Mouse (Mus musculus) forebrain, embryonic 14.5 days (tissue): ENCODE results near the gene Ktn1. TPM values are rescaled to one million over a fixed set of nuclear protein-coding genes. Genes with fewer than 3 reads are reported as not detected.

ENCODE experiments used
- ATAC-seq: fragments of 200-750 bp; cut with Nextera tagmentation; 2 replicates; pipeline ENCODE4 v1.8.0; 2017; ENCODE audit warnings: mild to moderate bottlenecking, moderate library complexity
- DNase-seq: peaks from one replicate; pipeline ENCODE4 v3.0.0-alpha.2; 2015; ENCODE audit warnings: low spot score
- H3K27ac ChIP-seq: fragments of 300-500 bp; sonication (generic); 2 replicates; pipeline ENCODE4 v1.5.1; 2014; ENCODE audit warnings: low read depth, mild to moderate bottlenecking, control low read depth, low read length, moderate library complexity
- H3K27me3 ChIP-seq: fragments of 300-500 bp; sonication (generic); replicated peaks from 2 replicates; pipeline ENCODE4 v1.6.1; 2014; ENCODE audit warnings: low read length, control low read depth, mixed read lengths; ENCODE audit not compliant: control insufficient read depth, insufficient read depth
- H3K36me3 ChIP-seq: fragments of 300-500 bp; sonication (generic); 2 replicates; pipeline ENCODE4 v1.6.1; 2014; ENCODE audit warnings: low read length, control low read depth; ENCODE audit not compliant: control insufficient read depth, insufficient read depth
- H3K4me1 ChIP-seq: fragments of 300-500 bp; sonication (generic); 2 replicates; pipeline ENCODE4 v1.6.1; 2014; ENCODE audit warnings: antibody characterized with exemption, low read length, control low read depth; ENCODE audit not compliant: control insufficient read depth, insufficient read depth
- H3K4me2 ChIP-seq: fragments of 300-500 bp; sonication (generic); 2 replicates; pipeline ENCODE4 v1.6.1; 2014; ENCODE audit warnings: mild to moderate bottlenecking, control low read depth, low read length
- H3K4me3 ChIP-seq: fragments of 300-500 bp; sonication (generic); 2 replicates; pipeline ENCODE4 v1.5.1; 2014; ENCODE audit warnings: low read depth, low read length, control low read depth
- H3K9ac ChIP-seq: fragments of 300-500 bp; sonication (generic); 2 replicates; pipeline ENCODE4 v1.6.1; 2014; ENCODE audit warnings: mild to moderate bottlenecking, low read length, control low read depth, moderate library complexity
- H3K9me3 ChIP-seq: fragments of 300-500 bp; sonication (generic); replicated peaks from 2 replicates; pipeline ENCODE4 v1.6.1; 2016; ENCODE audit warnings: low read length, control low read depth, mixed read lengths; ENCODE audit not compliant: control insufficient read depth
- WGBS: fragments of 180-500 bp; shearing (Covaris S2); extraction: QIAGEN DNeasy Blood & Tissue Kit; methylation state at CpG from one replicate; pipeline ENCODE4 v1.1.7; 2014; 5-methylcytosine and 5-hydroxymethylcytosine counted together
- polyA plus RNA-seq: library from polyadenylated mRNA; unstranded; fragments of >200 nt; fragmentation: Nextera tagmentation; extraction: Ambion mirVana; gene quantifications from 2 replicates; pipeline ENCODE4 v1.2.1, GENCODE M21; 2014

Ktn1 gene
- polyA plus RNA-seq, 1 experiment from 2014 or later = 56.5 TPM

DNA sequence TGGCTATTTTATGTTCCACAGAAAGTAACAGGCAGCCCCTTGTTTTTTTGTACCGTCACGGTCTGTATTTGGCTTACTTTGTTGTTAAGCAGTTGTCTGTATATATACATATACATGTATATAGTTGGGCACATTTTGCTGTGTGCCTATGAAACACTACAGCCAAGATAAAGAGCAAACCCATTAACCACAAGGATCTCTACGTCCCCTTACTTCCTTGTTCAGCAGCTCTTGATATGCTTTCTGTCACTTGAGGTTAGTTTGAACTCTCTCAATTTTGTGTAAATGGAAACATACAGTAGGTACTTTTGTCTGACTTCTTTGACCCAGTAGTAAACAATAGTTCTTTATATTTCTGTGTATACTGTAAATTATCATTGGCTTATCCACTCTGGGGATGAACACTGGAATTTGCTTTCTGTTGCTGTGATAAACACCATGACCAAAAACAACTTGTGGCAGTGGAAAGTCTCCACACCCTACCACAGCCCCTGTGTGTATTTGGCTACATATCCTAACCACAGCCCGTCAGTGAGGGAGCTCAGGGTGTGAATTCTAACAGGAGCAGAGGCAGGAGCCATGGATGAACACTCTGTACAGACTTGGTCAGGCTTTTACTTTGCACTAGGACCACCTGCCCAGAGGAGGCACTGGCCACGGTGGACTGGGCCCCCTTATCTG lies 92.2 kb downstream of the Ktn1 start:
- ATAC-seq (no peak), DNase-seq (no peak)
- Histone ChIP-seq H3K27ac (no peak overlapping the region), H3K4me3 (no peak overlapping the region), H3K9ac (no peak overlapping the region), H3K4me2 (no peak overlapping the region), H3K9me3 (no peaks in the 10 kb centered on the region), H3K27me3 (no peaks in the 10 kb centered on the region), H3K4me1 (no peaks in the 10 kb centered on the region), H3K36me3 (peaks cover 26% of the 10 kb centered on the region)
- 87% methylated on average over 5 of the region's 5 CpGs for WGBS

DNA sequence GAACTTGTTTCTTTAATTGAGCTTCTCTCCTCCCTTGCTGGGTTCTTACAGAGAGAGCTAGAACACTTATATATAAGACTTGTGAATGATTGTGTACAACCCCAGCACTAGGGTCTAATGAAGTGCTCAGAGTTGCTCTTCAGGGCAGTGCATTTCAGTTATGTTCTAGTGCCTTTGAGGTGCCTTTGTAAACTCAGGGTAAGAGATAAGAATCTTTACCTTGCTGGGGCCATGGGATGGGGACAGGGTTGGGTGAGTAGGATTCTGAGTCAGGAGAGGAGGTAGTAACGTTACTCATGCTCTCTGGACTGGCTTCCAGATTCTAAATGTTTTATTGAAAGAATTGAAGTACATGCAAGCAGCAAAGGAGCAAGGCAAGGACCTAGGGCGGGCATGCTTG lies 92.8 kb downstream of the Ktn1 start:
- Histone ChIP-seq H3K27me3 (no peaks in the 10 kb centered on the region), H3K4me1 (no peaks in the 10 kb centered on the region), H3K9ac (no peak overlapping the region), H3K4me2 (no peak overlapping the region), H3K4me3 (no peak overlapping the region), H3K27ac (no peak overlapping the region), H3K9me3 (no peaks in the 10 kb centered on the region), H3K36me3 (peaks cover 22% of the 10 kb centered on the region)
- DNase-seq (no peak), ATAC-seq (no peak)
- 91% methylated on average over 2 of the region's 2 CpGs for WGBS

DNA sequence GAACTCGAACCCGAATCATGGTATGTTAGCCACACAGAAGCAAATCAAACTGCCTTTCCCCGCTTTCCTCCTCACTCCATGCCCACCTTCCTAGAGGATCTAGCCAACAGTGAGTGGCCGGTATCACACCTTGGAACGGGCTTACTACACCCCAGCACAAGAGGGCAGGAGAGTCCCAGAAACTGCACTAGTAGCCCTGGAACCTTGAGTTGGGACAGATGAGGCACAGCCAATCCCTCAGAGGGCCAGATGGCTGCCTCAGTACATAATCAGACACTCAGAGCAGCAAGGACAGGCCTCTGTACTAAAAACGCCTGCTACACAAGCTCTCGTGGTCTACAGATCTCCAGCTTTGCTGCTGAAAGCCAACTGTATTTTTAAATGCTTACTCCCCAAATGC lies 94.4 kb downstream of the Ktn1 start:
- Histone ChIP-seq H3K4me3 (no peak overlapping the region), H3K4me2 (no peak overlapping the region), H3K27ac (no peak overlapping the region), H3K27me3 (no peaks in the 10 kb centered on the region), H3K36me3 (peaks cover 8% of the 10 kb centered on the region), H3K9me3 (no peaks in the 10 kb centered on the region), H3K4me1 (no peaks in the 10 kb centered on the region), H3K9ac (no peak overlapping the region)
- no peak for DNase-seq
- ATAC-seq = no peak
- 92% methylated on average over 7 of the region's 7 CpGs for WGBS

DNA sequence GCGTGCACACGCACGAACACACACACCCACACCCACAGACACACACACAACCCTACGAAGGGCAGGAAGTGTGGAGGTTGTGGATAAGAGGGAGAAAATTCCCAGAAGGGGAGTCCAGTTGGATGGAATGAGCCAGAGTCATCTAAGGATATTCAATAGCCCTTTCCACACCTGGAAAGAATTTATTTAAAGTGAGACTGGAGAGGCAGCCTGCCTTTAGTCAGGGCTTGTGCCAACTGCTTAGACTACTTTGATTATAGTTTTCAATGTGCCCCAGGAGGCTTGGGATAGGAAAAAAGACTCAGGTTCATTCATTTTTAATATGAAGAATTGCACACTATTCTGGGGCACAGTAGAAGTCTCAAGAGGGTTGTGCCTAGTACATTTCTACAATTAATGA lies 96.8 kb downstream of the Ktn1 start:
- DNase-seq = no peak
- Histone ChIP-seq H3K4me1 (no peaks in the 10 kb centered on the region), H3K9ac (no peak overlapping the region), H3K27me3 (no peaks in the 10 kb centered on the region), H3K27ac (no peak overlapping the region), H3K36me3 (no peaks in the 10 kb centered on the region; the same call in 1 of the 2 replicates), H3K9me3 (no peaks in the 10 kb centered on the region), H3K4me2 (no peak overlapping the region), H3K4me3 (no peak overlapping the region)
- ATAC-seq = no peak
- 96% methylated on average over 4 of the region's 4 CpGs for WGBS

DNA sequence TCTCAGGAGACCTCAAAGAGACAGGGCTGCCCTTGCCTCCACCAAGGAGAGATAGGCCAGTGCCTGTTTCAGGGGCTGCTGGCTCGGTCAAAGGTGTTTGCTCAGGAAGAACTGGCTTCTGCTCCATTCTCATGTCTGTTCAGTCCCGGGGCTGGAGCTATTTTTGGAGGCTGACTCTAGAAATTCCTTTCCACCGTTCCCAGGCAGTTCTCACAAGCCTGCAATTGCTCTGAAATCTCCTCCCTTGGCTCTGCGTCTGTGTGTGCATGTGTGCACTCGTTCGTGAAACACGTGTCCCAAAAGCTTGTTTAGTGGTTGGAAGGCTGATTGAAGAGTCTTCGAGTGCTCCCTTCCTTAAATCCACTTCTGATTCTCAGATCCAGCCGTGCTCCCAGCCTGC lies 99.3 kb downstream of the Ktn1 start:
- WGBS = 80% methylated on average over 9 of the region's 9 CpGs

DNA sequence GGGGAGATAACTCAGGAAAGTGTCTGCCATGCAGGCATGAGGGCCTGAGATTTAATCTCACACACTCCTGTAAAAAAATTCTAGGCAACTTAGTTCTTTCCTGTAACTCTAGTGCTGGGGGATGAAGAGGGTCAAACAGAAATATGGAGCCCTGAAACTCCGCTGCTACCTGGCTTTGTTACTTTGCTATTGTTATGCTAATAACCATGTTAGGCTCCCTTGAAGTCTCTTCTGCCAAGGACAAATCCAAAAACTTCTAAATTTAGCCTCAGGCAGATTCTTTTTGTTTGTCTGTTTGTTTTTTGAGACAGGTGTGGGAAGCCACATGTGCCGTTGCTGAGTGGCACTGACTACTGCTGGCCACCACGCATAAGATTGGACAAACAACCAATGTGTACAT lies 100.5 kb downstream of the Ktn1 start:
- H3K36me3 ChIP-seq = no peaks in the 10 kb centered on the region
- no peaks in the 10 kb centered on the region for H3K4me1 ChIP-seq
- no peak overlapping the region for H3K27ac ChIP-seq
- no peak overlapping the region for H3K9ac ChIP-seq
- no peak for ATAC-seq
- H3K9me3 ChIP-seq = no peaks in the 10 kb centered on the region
- WGBS = 72% methylated on average over 3 of the region's 3 CpGs
- H3K27me3 ChIP-seq = no peaks in the 10 kb centered on the region
- H3K4me2 ChIP-seq = no peak overlapping the region
- no peak overlapping the region for H3K4me3 ChIP-seq
- DNase-seq = no peak

More for the DNA sequence above, 99.3 kb downstream of the Ktn1 start:
- H3K4me3 ChIP-seq = no peak overlapping the region
- no peak overlapping the region for H3K4me2 ChIP-seq
- H3K27ac ChIP-seq = no peak overlapping the region
- H3K27me3 ChIP-seq = no peaks in the 10 kb centered on the region
- no peak overlapping the region for H3K9ac ChIP-seq
- H3K4me1 ChIP-seq = no peaks in the 10 kb centered on the region
- ATAC-seq = no peak
- no peaks in the 10 kb centered on the region for H3K9me3 ChIP-seq
- no peak for DNase-seq
- H3K36me3 ChIP-seq = no peaks in the 10 kb centered on the region

DNA sequence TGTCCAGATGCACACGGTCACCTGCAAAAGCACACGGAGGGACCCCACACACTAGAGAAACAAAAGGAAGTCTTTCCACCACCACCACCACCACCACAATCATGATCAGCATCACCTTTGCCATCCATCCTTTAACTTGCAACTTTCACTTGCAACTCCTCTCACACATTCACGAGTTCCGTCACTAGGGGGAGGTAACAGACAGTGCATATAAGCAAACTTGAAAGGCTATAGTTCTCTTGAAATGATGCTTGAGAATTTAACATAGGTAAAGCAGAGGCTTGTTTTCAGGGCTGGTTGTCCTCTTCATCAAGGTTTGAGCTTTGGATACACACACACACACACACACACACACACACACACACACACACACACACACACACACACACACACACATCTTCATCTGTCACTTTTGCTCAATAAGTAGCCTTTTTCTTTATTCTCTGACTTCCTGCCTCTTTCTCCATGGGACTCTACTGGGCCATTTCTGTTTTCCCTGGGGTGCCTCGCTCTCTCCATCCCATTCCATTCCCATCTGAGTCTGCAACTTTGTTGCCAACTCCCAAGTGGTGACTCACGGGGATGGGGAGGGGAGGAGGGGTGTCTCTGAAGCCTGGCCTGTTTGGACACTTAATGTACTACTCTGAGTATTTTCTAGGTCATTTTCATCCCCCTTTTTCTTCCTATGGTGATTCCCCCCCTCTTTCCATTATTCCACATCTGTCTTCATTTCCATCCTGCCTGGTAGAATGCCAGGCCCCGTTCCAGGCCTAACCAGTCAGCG lies 103.4 kb downstream of the Ktn1 start:
- H3K4me2 ChIP-seq = no peak overlapping the region
- no peak overlapping the region for H3K27ac ChIP-seq
- no peaks in the 10 kb centered on the region for H3K27me3 ChIP-seq
- ATAC-seq (peak; percentile 57; the same call in 1 of the 2 replicates), DNase-seq (peak; percentile 91)
- no peaks in the 10 kb centered on the region for H3K4me1 ChIP-seq
- WGBS = 49% methylated on average over 8 of the region's 8 CpGs
- no peak overlapping the region for H3K9ac ChIP-seq
- no peaks in the 10 kb centered on the region for H3K9me3 ChIP-seq
- no peaks in the 10 kb centered on the region for H3K36me3 ChIP-seq
- H3K4me3 ChIP-seq = no peak overlapping the region

DNA sequence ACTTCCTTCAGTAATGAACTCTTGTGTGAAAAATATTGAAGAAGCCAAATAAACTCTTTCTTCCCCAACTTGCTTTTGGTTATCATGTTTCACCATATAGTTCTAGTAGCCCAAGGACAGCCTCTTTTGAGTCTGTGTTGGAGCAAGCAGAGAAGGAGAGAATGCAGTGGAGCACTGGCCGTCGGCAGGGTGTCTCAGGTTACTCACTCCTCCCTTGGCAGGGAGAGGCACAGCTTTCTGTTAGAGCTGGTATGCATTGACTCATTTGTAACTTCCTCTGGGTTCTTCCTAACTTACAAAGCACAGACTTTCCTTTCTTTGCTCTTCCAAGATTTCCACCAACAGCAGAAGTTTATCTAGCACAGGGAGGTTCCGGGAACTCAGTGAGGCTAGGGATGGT lies 105.3 kb downstream of the Ktn1 start:
- Histone ChIP-seq H3K36me3 (no peaks in the 10 kb centered on the region), H3K9me3 (no peaks in the 10 kb centered on the region), H3K4me2 (no peak overlapping the region), H3K9ac (no peak overlapping the region), H3K4me1 (no peaks in the 10 kb centered on the region), H3K27me3 (no peaks in the 10 kb centered on the region), H3K27ac (no peak overlapping the region), H3K4me3 (no peak overlapping the region)
- WGBS = 74% methylated on average over 3 of the region's 3 CpGs
- ATAC-seq (no peak), DNase-seq (no peak)

DNA sequence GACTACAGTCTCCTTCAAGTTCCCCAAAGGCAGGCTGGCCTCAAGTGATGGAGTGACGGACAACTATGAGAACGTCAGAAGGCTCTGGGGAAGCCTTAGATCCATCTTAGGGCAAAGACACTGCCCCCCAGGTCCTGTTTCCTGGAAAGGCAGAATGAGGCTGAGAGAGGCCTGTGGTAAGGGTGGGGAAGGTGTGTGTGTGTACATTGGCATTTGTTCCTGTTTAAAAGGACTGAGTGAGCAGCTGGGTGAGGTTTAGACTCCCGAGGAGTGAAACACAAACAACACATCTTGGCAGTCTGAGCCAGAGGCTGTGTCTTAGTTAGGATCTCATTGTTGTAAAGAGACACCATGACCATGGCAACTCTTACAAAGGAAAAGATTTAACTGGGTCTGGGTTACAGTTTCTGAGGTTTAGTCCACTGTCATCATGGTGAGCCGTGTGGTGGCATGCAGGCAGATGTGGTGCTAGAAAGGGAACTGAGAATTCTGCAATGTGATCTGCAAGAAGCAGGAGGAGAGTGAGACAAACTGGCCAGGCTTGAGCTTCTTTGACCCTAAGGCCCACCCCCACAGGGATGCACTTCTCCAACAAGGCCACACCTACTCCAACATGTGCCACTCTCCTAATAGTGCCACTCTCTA lies 106.1 kb downstream of the Ktn1 start:
- Histone ChIP-seq H3K9ac (no peak overlapping the region), H3K4me2 (no peak overlapping the region), H3K4me3 (no peak overlapping the region), H3K4me1 (no peaks in the 10 kb centered on the region), H3K27me3 (no peaks in the 10 kb centered on the region), H3K27ac (no peak overlapping the region), H3K36me3 (no peaks in the 10 kb centered on the region), H3K9me3 (no peaks in the 10 kb centered on the region)
- WGBS = 83% methylated on average over 4 of the region's 4 CpGs
- DNase-seq (no peak), ATAC-seq (no peak)
